Mouse (Mus musculus): ENCODE measurements at regions not wholly inside any gene's neighbourhood (a gene's known extent, or its start where the extent isn't known, plus 50 kb on each side); places are given as distances from the start of the nearest gene placed in this dataset.

GRCm38 (mm10) chr13:116795041-116795440 is 230.3 kb downstream of the Parp8 start:
- DNase-seq (ENCODE audit: low read depth, low spot score), result no peak

- DNase-seq (ENCODE audit: low read depth, low spot score), result no peak
Observed at GRCm38 (mm10) chr13:116781616-116782015, 243.7 kb downstream of the Parp8 start.

DNA sequence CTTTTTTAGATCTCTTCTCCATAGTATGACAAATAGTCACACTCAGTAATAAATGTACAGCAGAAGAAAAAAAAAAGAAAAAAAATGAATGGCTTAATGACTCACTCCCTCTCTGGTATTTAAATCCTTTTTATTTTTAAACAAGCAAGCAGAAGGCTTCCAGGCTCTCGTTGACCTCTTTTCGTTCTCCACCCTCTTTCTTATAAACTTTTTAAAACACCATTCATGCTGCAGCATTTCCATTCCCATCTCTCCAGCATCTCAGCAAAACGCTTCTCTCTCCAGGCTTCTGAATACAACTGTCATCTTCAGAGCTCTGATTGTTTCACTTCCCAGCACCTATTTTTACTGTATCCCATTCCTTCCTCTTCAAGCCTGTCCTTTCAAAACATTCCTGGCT is 259.8 kb downstream of the Parp8 start:
- no peak for DNase-seq (ENCODE audit: low read depth, low spot score)

- DNase-seq (ENCODE audit: low read depth, low spot score), result no peak
Observed at GRCm38 (mm10) chr13:116759912-116760311, 265.4 kb downstream of the Parp8 start.

DNA sequence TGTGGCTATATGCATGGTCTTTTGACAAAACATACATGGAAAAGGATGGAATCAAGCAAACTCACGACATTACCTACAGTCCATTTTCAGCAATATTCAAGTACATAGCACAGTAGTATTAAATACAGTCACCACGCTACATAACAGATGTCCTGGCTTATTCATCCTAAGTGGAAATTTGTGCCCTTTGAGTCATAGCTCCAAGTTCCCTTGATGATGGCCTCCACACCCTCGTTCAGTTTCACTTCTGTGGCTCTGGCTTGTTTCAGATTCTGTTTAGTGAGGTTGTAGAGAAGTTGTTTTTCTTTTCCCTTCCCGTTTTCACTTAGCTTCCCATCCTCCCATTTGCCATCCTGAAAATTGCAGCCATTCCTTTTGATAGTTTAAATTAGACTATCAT is 284.5 kb downstream of the Parp8 start:
- no peak for DNase-seq (ENCODE audit: low read depth, low spot score)

GRCm38 (mm10) chr13:116723361-116724153 is 301.8 kb downstream of the Parp8 start:
- no peak for DNase-seq (ENCODE audit: low read depth, low spot score)

- DNase-seq (ENCODE audit: low read depth, low spot score), result no peak
Observed at GRCm38 (mm10) chr13:116714809-116715208, 310.5 kb downstream of the Parp8 start.

- DNase-seq (ENCODE audit: low read depth, low spot score), result peak; percentile 77
Observed at GRCm38 (mm10) chr13:116711866-116712593, 313.3 kb downstream of the Parp8 start.

DNA sequence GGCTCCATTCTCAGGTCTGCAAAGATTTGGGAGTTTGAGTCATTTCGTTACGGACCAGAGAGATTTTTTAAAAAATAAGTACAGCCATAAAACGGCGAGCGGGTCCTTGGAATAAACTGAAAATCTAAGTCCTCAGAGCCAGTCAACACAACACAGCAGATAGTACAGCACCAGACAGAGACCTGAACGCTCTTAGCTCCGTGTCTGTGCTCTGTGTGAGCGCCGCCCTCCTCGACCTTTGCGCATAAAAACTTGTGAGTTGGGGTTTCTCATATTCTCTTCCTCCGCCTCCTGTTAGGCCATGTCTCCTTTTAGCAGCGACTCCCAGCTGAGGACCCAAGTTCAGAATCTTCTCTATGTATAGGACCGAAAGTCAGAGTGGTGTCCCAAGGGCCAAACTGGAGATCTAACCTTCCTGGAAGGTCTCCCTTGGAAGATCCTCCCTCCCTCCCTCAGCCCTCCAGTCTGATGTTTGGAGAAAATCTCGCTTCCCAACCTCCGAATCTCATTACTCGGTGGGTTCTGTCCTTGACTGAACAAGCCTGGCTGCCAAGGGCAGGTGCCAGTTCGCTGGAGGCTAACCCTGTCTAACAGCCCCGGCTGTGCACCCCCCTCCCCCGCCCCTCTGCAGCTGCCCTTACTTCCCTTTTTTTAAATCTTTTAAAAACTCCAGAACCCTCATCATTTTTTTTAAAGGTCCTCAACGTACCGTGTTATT is 314.0 kb downstream of the Parp8 start:
- DNase-seq (ENCODE audit: low read depth, low spot score), result no peak

- DNase-seq (ENCODE audit: low read depth, low spot score), result no peak
Observed at GRCm38 (mm10) chr13:116709671-116710070, 315.7 kb downstream of the Parp8 start.

GRCm38 (mm10) chr13:116708846-116709245 is 316.5 kb downstream of the Parp8 start:
- DNase-seq (ENCODE audit: low read depth, low spot score), result no peak

DNA sequence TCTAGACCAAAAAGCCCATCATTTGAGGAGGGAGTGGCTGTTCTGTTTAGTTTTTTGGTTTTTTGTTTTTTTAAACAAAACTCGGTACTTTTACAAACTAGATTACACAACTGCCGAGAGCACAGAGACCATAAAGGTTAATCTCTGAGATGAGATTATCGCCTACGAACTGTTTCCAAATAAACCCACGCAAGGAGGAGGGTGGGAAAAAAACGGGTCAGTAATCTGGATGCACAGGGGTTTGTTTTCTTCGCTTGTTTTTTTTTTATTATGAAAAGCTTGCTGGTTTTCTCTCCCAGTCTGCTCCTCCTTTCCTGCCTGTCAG is 316.9 kb downstream of the Parp8 start:
- DNase-seq (ENCODE audit: low read depth, low spot score), result no peak

GRCm38 (mm10) chr13:116707621-116708455 is 317.5 kb downstream of the Parp8 start:
- no peak for DNase-seq (ENCODE audit: low read depth, low spot score)

- DNase-seq (ENCODE audit: low read depth, low spot score), result no peak
Observed at GRCm38 (mm10) chr13:116706401-116707330, 318.7 kb downstream of the Parp8 start.

GRCm38 (mm10) chr13:116705611-116706386 is 319.5 kb downstream of the Parp8 start:
- no peak for DNase-seq (ENCODE audit: low read depth, low spot score)

DNA sequence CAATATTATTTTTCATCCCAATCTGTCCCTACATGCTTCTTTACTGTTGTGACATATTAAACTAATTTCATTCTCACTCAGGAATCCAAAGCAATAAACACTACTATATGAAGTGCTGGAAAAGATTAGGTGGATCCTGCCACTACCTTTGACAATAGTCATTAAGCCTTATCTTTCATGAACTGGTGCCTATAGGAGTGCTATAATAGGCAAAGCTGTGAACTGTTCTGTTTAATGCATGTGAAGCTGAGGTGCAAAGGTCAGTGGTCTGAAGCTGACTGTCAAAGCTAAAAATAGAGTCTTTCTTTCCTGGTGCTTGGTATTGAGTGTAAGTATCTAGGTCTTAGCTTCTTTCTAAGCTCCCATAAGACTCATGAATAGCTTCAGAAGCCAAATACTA is 336.6 kb downstream of the Parp8 start:
- DNase-seq (ENCODE audit: low read depth, low spot score), result no peak
